ENCODE assay signal across 20 mouse cellular contexts in genomic region chr9:55344165-55344564, GRCm38 (mm10). TPM values are rescaled to one million over a fixed set of nuclear protein-coding genes. Genes with fewer than 3 reads are reported as not detected.
A peak's percentile ranks its signal among the peaks of the same experiment; 100 is the strongest.
DNase-seq lines count a peak whose midpoint lies in the region; TF ChIP-seq lines count a peak whose summit lies in the region.
"Had no signal": no experiment of that assay in that cellular context is flagged by ENCODE, and none has a peak within 500 bp of the region (broad histone marks: within the 10 kb centered on the region; RNA-seq: fewer than 3 reads in every experiment).

No protein-coding gene starts in this region.

- peaks cover 49% of the 10 kb centered on the region for H3K4me1 ChIP-seq in cerebellum, adult 2 months (ENCODE audit: control insufficient read depth, insufficient read depth, low read length)

- TF ChIP-seq CTCF in cerebellum, adult 2 months (IDR thresholded peaks at IDR 0.05; ENCODE audit: borderline replicate concordance, insufficient read depth, low read depth, low read length) = no peak

- no peak overlapping the region for H3K4me3 ChIP-seq in cerebellum, adult 2 months (replicated peaks; ENCODE audit: insufficient read depth, low read depth, low read length)

- no peak for TF ChIP-seq POLR2A in cerebellum, adult 2 months (IDR thresholded peaks at IDR 0.05; ENCODE audit: borderline replicate concordance, insufficient read depth, low read length)

- DNase-seq in cerebellum, adult 2 months = peak in 1 of 2 experiments; percentile 41
- no peak for DNase-seq in cerebellum, postnatal 36 days
- peak; percentile 66 for DNase-seq in cerebellum, adult 9-10 months
- no peak for DNase-seq in cerebellum, adult 11-12 months
- DNase-seq in cerebellum, adult 9-11 months = peak; percentile 57
- DNase-seq in cerebellum, postnatal 25 days = no peak
- DNase-seq: adrenal gland, adult 2 months; adrenal gland, adult 8-10 months; adrenal gland, postnatal 10 days; adrenal gland, postnatal 14 days; adrenal gland, postnatal 25 days; adrenal gland, postnatal 36 days; B cell, adult 2 months; cerebellum, adult 11 months; cerebellum, adult 18-20 months; cerebellum, adult 8-10 months had no signal

- WGBS in cerebellum, adult 2 months = 70% methylated on average over 7 of the region's 7 CpGs

- H3K27ac ChIP-seq in cerebellum, adult 2 months (ENCODE audit: insufficient read depth, low read length) = peak overlapping the region; percentile 75

- no peaks in the 10 kb centered on the region for H3K27me3 ChIP-seq in cerebellum, adult 2 months (ENCODE audit: control insufficient read depth, insufficient read depth, low read length)

RNA-seq across cellular contexts. Expression of gene Tmem266, which starts 17.5 kb away (rescaled TPM):
- polyA plus RNA-seq in cerebellum, adult 2 months (2012; rRNA removed) = 47.5 and 56.1 TPM in 2 replicates
- polyA plus RNA-seq: activated CD4-positive, CD25-positive, alpha-beta regulatory T cell, adult 4 months; C2C12; CD4-positive, CD25-positive, alpha-beta regulatory T cell, adult 4 months had no signal

RNA-seq across cellular contexts. Expression of gene Nrg4, which starts 17.5 kb away (rescaled TPM):
- polyA plus RNA-seq in cerebellum, adult 2 months (2012; rRNA removed) = 2.3 and 2.7 TPM in 2 replicates
- polyA plus RNA-seq: G1E had no signal

Comparison
In these comparisons a context has a peak if more than half of its experiments do, and no peak if none do; other contexts are left out.
1. DNase-seq: peak in cerebellum, adult 9-10 months (single experiment) and cerebellum, adult 9-11 months (single experiment); none in cerebellum, postnatal 36 days (0 of 2), cerebellum, adult 11-12 months (single experiment) and cerebellum, postnatal 25 days (0 of 2).